Mouse (Mus musculus): ENCODE measurements around the gene Numbl. TPM values are rescaled to one million over a fixed set of nuclear protein-coding genes. Genes with fewer than 3 reads are reported as not detected.
A peak's percentile ranks its signal among the peaks of the same experiment; 100 is the strongest.

Numbl gene
- total RNA-seq, 2 experiments from 2014 or later = 134 to 139 TPM

DNA sequence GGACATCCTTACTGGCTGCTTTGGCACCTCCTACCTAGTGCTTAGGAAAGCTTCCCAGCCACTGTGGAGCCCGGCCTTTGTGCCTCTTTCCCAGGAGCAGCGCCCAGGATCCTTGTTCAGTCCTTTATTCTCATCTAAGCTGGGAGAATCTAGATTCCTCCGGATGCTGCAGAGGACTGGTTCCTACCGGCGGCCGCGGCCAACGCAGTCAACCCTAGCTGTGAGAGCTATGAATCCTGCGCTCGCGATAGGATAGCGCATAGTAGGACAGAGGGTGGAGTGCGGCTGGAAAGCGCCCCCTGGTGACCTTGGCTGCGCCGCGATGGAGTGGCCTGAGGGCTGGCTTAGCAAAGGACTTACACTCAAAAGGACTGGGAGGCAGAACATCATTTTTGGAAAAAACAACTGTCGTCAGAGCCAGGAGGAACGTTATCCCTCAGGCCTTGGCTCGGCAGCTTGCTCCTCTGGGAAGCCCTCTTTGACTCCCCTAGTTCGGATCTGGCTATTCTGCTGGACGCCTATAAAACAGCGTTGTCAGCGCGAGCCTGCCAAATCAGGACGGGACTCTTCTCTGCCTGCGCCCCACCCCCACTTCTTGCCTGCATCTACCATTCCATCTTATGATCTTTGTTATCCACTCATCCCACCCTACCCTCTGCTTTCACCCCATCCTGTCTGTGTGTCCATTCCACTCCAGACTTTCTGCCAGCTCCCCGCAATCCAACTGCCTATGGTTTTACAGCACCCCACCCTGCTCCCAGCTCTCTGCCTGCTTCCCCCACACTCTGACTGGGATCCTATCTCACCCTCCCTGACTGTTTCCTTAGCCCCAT lies 26.8 kb downstream of the Numbl start:
- peak in 1 of 2 experiments; percentile 58 for DNase-seq (ENCODE audit: low spot score in 2 of 2)
- intact Hi-C loops (cut with DNase I) = loop anchor here (2.0 kb wide), 1 partner anchor 152 kb away; no protein-coding TSS in a partner anchor

DNA sequence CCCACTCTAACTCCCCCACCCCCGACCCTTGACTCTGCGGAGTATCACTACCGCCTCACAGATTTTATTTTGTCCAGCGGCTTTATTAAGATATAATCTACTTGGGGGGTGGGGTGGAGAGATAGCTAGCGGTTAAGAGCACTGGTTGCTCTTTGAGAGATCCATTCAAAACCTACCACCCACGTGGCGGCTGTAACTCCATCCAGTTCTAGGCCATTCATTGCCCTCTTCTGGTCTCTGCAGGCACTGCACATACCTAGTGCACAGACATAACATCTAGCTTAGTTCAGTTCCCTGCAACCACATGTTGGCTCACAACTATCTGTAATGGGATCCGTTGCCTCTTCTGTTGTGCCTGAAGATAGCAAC lies 27.4 kb downstream of the Numbl start:
- intact Hi-C loops (cut with DNase I) = loop anchor here (2.0 kb wide), 1 partner anchor 153 kb away; no protein-coding TSS in a partner anchor
- DNase-seq (ENCODE audit: low spot score in 2 of 2) = peak; percentile 72 to 91

DNA sequence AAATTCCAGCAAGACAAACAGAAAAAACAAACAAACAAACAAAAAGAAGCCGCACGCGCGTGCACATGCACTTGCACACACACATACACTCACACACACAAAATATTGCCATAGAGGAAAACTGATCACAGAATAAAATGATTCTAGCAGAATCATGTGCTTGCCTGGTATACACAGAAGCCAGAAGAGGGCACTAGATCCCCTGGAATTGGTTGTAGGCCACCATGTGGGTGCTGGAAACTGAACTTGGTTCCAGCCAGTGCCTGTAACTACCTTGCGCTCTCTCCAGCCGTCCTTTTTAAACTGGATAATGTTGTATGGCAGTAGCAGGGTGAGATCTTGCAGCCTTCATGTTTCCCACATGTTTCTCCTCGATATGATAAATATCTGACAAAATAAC lies 30.5 kb downstream of the Numbl start:
- intact Hi-C loops (cut with DNase I) = no loop called here

DNA sequence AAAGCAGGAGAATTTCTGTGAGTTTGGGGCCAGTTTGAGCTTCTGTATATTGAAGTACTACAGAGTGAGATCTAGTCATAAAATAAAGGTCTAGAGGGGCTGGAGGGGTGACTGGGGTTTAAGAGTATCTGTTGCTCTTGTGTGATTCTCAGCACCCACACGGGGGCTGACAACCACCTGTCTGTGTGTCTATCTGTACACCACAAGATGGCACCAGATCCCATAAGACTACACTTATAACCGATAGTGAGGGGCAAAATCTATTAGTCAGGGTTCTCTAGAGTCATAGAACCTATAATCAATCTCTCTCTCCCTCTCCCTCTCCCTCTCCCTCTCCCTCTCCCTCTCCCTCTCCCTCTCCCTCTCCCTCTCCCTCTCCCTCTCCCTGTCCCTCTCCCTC lies 32.3 kb downstream of the Numbl start:
- intact Hi-C loops (cut with DNase I) = no loop called here
- no peak for DNase-seq (ENCODE audit: low spot score in 2 of 2)

More for the DNA sequence above, 30.5 kb downstream of the Numbl start:
- DNase-seq (ENCODE audit: low spot score in 2 of 2) = no peak

DNA sequence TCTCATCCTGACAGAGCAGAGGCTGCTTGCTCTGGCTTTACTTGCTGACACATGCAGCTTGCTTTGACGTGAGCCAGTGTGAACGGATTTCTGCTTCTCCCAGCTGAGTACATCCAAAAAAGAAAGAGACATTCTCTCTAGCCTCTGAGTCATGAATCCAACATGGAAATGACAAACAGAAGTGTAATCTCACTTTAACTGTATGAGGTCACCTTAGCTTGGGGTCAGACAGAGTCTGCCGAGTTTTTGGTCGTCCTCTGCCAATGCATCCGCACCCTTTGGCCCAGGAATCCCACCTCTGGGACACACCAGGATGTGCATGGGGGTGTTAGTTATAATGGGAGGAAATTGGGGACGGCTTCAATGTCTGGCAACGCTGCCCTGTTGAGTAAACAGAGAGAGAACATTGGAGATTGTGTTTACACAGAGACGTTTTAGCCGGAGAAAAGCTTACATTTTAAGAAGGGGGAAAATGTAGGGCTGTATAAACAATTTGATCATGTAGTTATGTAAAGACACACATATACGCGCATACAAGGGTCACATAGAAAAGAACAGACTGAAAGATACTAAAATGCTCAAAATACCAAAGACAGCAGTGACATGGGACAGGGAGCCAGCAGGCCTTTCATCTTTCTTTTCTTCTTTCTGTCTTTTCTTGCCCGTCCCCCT lies 33.7 kb downstream of the Numbl start:
- peak in 1 of 2 experiments; percentile 56 for DNase-seq (ENCODE audit: low spot score in 2 of 2)
- intact Hi-C loops (cut with DNase I) = no loop called here

DNA sequence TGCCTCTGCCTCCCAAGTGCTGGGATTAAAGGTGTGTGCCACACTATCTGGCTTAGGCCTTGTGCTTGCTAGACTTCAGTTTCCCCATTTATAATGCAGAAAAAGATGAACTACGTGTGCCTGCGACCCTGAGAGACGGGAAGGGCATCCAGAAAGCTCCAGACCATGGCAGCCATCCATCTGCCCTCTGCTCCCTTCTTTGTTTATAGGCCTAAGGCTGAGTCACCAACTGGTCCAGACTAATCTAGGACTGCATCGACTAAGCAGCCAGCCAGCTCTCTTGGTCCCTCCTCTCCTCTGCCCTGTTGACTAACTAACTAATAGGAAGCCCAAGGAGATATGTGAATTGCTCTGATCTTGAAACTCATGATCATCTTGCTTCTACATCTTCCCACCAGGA lies 37.7 kb downstream of the Numbl start:
- intact Hi-C loops (cut with DNase I) = no loop called here
- no peak for DNase-seq (ENCODE audit: low spot score in 2 of 2)

GRCm38 (mm10) chr7:27296518-27296917 lies 38.3 kb downstream of the Numbl start:
- intact Hi-C loops (cut with DNase I) = no loop called here

DNA sequence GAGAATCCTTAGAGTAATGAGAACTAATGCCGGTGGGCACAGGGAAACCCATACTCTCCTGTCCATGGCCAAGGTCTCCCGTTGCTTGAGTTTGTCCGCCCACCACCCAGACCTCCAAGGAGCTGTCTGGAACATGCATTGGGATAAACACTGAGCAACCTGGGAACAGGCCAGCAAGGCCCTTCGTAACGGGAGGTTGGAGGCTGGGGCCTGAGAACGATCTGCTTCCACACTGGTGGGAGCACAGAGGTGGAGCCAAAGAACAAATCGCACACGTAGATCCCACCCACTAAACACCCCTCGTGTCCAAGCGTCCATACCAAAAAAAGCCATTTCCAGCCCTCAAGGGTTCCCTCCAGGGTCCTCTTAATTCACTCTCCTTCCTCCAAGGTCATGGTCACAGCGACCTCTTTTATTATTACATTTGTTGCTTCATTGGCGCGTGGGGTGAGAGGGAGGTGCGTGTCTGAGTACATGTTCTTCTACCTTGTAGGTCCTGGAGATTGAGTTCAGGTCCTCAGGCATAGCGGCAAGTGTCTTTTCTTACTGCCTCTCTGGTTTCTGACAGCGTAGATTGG lies 39.9 kb downstream of the Numbl start:
- no peak for DNase-seq (ENCODE audit: low spot score in 2 of 2)
- intact Hi-C loops (cut with DNase I) = no loop called here

More at GRCm38 (mm10) chr7:27296518-27296917, 38.3 kb downstream of the Numbl start:
- DNase-seq (ENCODE audit: low spot score in 2 of 2) = no peak

- DNase-seq (ENCODE audit: low spot score in 2 of 2) = no peak
- intact Hi-C loops (cut with DNase I) = no loop called here
Measured at GRCm38 (mm10) chr7:27298816-27299215, 40.6 kb downstream of the Numbl start.

- DNase-seq (ENCODE audit: low spot score in 2 of 2) = no peak
- intact Hi-C loops (cut with DNase I) = no loop called here
Measured at GRCm38 (mm10) chr7:27300351-27300750, 42.1 kb downstream of the Numbl start.

GRCm38 (mm10) chr7:27300801-27301200 lies 42.6 kb downstream of the Numbl start:
- intact Hi-C loops (cut with DNase I) = no loop called here
- DNase-seq (ENCODE audit: low spot score in 2 of 2) = no peak

DNA sequence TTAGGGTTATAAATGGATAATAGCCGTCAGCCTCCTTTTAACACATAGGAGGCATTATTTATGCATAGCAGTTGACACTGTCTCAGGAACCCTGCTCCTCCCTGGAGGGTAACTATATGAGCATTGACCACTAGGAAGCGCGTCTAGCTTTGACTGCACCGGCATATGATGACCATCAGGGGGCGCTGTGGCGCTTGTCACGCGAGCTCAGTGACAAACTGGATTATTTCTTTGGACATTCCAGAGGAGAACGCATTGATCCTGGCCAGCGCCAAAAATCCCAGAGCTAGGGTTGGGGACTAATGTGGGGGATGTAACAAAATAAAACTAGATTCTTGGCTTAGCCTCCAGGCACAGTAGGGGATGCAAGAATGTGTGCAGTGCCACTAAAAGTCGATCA lies 43.9 kb downstream of the Numbl start:
- intact Hi-C loops (cut with DNase I) = loop anchor here (2.0 kb wide), 1 partner anchor 25 kb away; no protein-coding TSS in a partner anchor
- peak; percentile 76 to 79 for DNase-seq (ENCODE audit: low spot score in 2 of 2)

GRCm38 (mm10) chr7:27305091-27305730 lies 47.0 kb downstream of the Numbl start:
- intact Hi-C loops (cut with DNase I) = no loop called here
- no peak for DNase-seq (ENCODE audit: low spot score in 2 of 2)

DNA sequence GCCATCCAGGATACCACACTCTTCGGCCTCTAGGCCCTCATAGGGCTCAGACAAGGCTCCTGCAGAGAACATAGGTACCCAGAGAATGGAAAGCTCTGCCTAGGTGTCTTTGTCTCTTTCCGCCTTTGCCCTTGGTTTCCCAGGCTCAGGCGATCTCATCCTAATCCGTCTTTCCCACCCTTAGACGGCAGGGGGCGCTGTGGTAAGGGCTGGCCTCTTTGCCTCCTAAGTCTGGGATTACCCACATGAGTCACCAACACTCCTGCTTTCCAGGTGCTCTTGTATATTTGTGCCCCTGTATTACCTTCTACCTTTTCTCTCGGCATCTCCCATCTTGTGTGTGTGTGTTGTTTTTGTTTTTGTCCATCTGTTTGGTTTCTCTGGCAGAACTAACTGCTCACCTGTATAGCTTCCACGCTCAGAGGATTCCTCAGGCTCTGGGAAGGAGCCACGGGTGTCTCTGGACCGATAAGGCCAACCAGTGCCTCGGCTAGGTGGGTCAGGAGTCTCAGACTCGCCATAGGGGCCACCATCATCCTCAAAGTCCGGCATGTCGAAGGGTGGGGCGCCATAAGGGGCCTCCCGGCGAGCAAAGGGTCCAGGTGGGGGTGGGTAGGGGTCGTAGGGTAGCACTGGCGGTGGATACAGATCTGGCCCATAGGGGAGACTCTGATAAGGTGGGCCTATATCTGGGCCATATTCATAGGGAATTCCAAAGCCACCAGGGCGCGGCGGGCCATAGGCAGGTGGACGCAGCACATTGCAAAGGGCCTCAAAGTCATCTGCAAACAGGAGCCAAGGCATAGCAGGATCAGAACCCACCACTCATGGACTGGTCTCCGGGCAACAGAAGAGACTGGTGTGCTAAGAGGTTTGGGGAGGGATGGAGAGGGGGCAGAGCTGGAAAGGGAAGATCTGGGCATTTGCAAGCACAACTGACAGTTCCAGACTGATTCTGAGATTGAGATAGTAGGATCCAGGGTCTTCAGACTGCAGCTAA lies 48.2 kb downstream of the Numbl start:
- no peak for DNase-seq (ENCODE audit: low spot score in 2 of 2)
- intact Hi-C loops (cut with DNase I) = no loop called here

GRCm38 (mm10) chr7:27307551-27307950 lies 49.3 kb downstream of the Numbl start:
- no peak for DNase-seq (ENCODE audit: low spot score in 2 of 2)
- intact Hi-C loops (cut with DNase I) = no loop called here

GRCm38 (mm10) chr7:27308821-27309549 lies 50.8 kb downstream of the Numbl start:
- DNase-seq (ENCODE audit: low spot score in 2 of 2) = no peak
- intact Hi-C loops (cut with DNase I) = no loop called here

DNA sequence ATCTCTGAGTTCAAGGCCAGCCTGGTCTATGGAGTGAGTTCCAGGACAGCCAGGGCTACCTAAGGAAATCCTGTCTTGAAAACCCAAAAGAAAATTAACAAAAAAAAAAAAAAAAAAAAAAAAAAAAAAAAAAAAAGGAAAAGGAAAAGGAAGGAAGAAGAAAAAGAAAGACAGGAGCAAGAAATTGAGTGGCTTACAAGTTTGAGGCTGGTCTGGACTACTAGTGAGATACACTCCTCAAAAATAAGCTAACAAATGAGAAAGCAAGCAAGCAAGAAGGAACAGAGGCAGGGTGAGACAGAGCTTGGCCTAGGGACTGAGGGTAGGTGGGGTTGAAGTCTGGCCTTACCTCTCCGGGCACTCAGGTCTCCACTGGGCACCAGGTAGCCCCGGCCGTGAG lies 51.6 kb downstream of the Numbl start:
- intact Hi-C loops (cut with DNase I) = no loop called here
- DNase-seq (ENCODE audit: low spot score in 2 of 2) = no peak

- no peak for DNase-seq (ENCODE audit: low spot score in 2 of 2)
- intact Hi-C loops (cut with DNase I) = no loop called here
Measured at GRCm38 (mm10) chr7:27310306-27310705, 52.1 kb downstream of the Numbl start.

All from left cerebral cortex, postnatal 14 days (tissue).